Mouse (Mus musculus) urinary bladder, adult 18-20 months (tissue): Measurements from ENCODE around the gene Nfkbie.

Experiments
- DNase-seq, 2 experiments: peaks; one replicate each; pipeline ENCODE4 v3.0.0; 2022; ENCODE audit warnings: low spot score in 2 of 2, mixed read lengths in 2 of 2

Gene Nfkbie

DNA sequence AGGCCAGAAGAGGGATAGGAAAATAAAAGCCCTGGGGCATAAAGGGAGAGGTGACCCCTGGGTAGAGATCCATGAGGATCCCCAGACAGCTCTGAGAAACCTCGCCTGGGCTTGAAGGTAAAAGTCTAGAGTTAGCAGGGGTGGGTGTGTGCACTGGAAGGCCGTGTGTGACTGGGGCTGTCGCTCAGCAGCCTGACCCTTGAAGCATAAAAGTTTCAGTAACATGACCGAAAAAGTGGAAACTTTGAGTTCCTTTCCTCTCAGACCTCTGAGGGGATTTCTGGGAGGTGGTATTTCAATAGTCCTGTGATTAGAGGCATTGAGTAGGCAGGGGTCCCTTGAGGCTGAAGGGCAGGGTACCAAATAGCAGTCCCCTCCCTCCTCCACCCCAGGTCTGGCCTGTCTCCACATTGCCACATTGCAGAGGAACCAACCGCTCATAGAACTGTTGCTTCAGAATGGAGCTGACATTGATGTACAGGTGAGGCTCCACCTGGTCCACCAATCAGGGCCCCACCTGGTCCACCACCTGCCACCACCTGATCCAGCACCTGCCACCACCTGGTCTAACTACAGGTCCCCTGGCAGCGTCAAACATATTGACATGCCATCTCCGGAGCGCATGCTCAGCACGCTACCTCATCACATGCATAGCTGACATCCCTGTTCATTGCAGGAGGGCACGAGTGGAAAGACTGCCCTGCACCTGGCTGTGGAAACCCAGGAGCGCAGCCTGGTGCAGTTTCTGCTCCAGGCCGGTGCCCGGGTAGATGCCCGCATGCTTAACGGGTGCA lies 4.4 kb downstream of the Nfkbie start:
- no peak for DNase-seq

DNA sequence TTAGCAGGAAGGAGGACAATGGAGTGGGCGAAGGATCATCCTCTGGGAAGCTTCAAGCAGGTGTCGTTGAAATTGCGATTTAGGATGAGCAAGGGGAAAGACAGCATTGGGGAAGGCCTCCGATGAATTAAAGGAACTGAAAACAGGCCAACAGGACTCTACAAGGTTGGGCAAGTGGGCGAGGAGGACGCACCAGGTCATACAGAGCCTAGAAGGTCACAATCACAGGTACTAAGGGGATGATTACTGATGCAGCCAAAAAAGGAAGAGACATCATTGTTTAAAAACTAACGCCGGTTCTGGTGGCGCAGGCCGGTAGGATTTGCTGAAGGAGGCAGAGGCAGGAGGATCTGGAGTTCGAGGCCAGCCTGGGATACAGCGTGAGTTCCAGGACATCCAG lies 7.7 kb downstream of the Nfkbie start:
- DNase-seq, result no peak

- peak; percentile 86 to 90 for DNase-seq
These were observed 8.4 kb downstream of the Nfkbie start, which contains the start of gene Slc35b2 for GRCm38 (mm10) chr17:45563655-45564530. Slc35b2 (plus strand) TSS chr17:45563874.

DNA sequence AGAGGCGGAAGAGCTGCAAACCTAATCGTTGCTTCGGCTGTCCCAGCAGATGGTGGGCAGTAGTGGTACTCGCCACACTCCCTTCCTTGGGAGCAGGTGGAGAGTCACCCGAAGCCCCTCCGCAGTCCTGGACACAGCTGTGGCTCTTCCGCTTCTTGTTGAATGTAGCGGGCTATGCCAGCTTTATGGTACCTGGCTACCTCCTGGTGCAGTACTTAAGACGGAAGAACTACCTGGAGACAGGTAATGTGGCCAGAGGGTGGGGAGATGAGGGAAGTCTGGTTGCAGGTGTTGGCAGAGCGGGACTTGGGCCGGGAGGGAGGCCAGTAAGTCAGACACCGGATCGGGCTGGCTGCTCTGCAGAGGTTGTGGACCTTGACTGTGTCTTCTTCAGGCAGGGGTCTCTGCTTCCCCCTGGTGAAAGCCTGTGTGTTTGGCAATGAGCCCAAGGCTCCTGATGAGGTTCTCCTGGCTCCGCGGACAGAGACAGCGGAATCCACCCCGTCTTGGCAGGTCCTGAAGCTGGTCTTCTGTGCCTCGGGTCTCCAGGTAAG lies 9.1 kb downstream of the Nfkbie start:
- no peak for DNase-seq

- DNase-seq, result no peak
These were observed 9.6 kb downstream of the Nfkbie start for GRCm38 (mm10) chr17:45565103-45565502.

- no peak for DNase-seq
These were observed 10.5 kb downstream of the Nfkbie start for GRCm38 (mm10) chr17:45566031-45566359.

GRCm38 (mm10) chr17:45566360-45567161 lies 11.1 kb downstream of the Nfkbie start:
- no peak for DNase-seq

DNA sequence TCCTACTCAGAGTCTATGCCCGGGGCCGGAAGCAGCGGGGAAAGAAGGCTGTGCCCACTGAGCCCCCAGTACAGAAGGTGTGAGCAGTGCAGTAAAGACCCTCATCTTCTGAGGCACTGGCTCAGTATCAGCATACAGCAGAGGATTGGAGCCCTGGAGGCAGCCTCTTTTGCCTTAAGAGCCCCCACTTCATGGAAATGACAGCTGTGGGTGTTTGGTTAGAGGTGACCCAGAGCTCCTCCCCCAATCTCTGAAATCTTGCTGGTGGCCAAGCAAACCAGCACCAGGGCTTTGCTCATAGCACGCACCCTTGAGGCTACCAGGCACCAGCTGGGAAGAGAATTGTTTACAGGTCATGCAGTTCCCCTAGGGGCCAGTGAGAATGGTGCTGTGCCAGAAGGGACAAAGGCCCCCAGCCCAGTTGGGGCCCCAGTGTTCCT lies 11.7 kb downstream of the Nfkbie start:
- no peak for DNase-seq

- DNase-seq, result no peak
These were observed 13.5 kb downstream of the Nfkbie start for GRCm38 (mm10) chr17:45568990-45569389.

DNA sequence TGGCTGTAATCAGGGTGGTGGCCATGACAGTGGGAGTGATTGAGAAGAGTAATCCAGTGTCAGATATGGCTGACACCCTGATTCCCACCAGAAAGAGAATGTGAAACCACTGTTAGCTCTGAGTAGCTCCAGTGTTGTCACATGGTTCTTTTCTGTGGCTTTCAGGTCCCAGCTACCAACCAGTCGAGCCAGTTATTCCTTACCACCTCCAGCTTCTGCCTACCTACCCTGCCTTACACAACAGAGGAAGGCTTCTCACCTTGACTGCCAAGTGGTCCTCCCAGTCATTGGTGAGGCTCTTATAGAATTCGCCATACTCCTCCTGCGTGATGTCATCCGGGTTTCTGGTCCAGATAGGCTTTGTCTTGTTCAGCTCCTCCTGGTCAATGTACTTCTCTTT lies 14.5 kb downstream of the Nfkbie start:
- no peak for DNase-seq

- DNase-seq, result peak in 1 of 2 experiments; percentile 65
These were observed 16.9 kb downstream of the Nfkbie start for GRCm38 (mm10) chr17:45572103-45573086.

- peak; percentile 99 to 100 for DNase-seq
These were observed 17.7 kb downstream of the Nfkbie start, which contains the start of gene Hsp90ab1 for GRCm38 (mm10) chr17:45573087-45573779. Hsp90ab1 (minus strand) TSS chr17:45573271.

- DNase-seq, result peak; percentile 94 to 98
These were observed 18.2 kb downstream of the Nfkbie start for GRCm38 (mm10) chr17:45573780-45574123.

- peak; percentile 54 to 68 for DNase-seq
These were observed 18.7 kb downstream of the Nfkbie start for GRCm38 (mm10) chr17:45574129-45574761.

- no peak for DNase-seq
These were observed 19.8 kb downstream of the Nfkbie start for GRCm38 (mm10) chr17:45575123-45575897.

DNA sequence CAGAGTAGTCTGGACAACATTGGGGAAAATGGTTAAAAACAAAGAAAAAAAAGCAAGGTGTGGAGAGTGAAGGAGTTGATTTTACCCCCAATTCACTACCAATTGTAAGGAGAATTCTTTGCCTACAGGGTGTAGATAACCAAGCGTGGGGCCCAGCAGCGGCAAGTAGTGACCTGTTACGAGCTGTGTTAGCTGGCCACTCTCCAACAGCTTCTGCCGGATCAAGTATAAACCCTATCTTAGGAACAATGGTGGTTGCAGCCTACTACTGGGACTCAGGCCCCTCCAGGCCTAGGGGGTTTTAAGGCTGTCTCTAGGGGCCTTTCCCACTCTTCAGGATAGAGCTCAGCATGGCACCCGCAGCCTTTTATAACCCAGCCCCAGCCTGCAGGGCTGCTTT lies 22.7 kb downstream of the Nfkbie start:
- no peak for DNase-seq

- no peak for DNase-seq
These were observed 23.3 kb downstream of the Nfkbie start for GRCm38 (mm10) chr17:45578843-45579242.

GRCm38 (mm10) chr17:45579554-45579953 lies 24.1 kb downstream of the Nfkbie start:
- no peak for DNase-seq
